Mouse (Mus musculus): ENCODE measurements around the gene Pnmal2.

- TF ChIP-seq CTCF (IDR thresholded peaks at IDR 0.05; ENCODE audit: insufficient read depth, low read depth, low read length) (no peak), POLR2A (IDR thresholded peaks at IDR 0.05; ENCODE audit: insufficient read depth, low read depth, low read length) (no peak)
These were observed 4.5 kb downstream of the Pnmal2 start for GRCm38 (mm10) chr7:16948923-16949458.
